Mouse (Mus musculus): ENCODE measurements at regions not wholly inside any gene's neighbourhood (a gene's known extent, or its start where the extent isn't known, plus 50 kb on each side); places are given as distances from the start of the nearest gene placed in this dataset.
A peak's percentile ranks its signal among the peaks of the same experiment; 100 is the strongest.

DNA sequence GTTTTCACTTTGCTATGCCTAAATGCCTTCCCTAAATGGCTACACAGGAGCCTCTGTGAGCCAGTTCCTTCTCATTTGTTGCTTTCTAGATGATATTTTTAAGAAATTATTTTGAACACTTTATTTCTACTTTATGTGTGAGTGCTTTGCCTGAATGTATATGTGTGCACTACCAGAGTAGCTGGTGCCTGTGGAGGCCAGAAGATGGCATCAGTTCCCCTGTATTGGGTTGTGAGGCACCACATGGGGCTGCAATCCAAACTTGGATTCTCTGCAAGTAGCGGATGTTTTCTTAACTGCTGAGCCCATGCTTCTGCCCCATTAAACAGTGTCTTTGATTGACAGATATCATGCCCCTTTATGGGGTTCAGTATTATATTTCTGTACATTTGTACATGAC, 103.7 kb downstream of the Lyplal1 start:
- Histone ChIP-seq H3K4me2 (replicated peaks; ENCODE audit: low read depth) (no peak overlapping the region), H3K9ac (ENCODE audit: low read depth, low read length) (no peak overlapping the region), H3K4me3 (ENCODE audit: low read depth, low read length) (no peak overlapping the region), H3K27ac (ENCODE audit: low read depth, low read length) (no peak overlapping the region), H3K36me3 (ENCODE audit: control insufficient read depth, insufficient read depth) (no peaks in the 10 kb centered on the region), H3K4me1 (replicated peaks; ENCODE audit: control insufficient read depth, insufficient read depth, low read length) (no peaks in the 10 kb centered on the region), H3K9me3 (ENCODE audit: control insufficient read depth) (no peaks in the 10 kb centered on the region), H3K27me3 (replicated peaks; ENCODE audit: control insufficient read depth, insufficient read depth, low read length) (no peaks in the 10 kb centered on the region)
- TF ChIP-seq CTCF (IDR thresholded peaks at IDR 0.05; ENCODE audit: low read depth): peak; percentile 40
- 88% methylated on average over 1 of the region's 1 CpGs for WGBS
- ATAC-seq: no peak

DNA sequence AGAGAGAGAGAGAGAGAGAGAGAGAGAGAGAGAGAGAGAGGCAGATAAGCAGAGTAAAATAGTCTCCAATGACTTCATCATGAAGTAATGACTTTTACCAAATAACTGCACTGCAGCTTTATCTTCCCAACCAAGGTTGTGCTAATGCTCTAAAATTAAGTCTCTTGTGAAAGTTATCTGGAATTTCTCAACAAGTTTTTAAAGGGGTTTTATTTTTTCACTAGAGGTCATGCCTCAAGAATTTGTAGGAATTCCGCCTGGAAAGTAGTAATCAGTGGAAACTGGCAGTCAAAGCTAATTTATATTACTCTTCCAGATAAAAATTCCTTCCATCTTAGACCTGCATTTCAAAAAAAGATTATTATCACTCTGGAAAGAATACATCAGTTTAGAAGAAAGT, 102.9 kb downstream of the Lyplal1 start:
- Histone ChIP-seq H3K9ac (ENCODE audit: low read depth, low read length) (no peak overlapping the region), H3K9me3 (ENCODE audit: control insufficient read depth) (no peaks in the 10 kb centered on the region)
- WGBS: 50% methylated on average over 1 of the region's 1 CpGs

DNA sequence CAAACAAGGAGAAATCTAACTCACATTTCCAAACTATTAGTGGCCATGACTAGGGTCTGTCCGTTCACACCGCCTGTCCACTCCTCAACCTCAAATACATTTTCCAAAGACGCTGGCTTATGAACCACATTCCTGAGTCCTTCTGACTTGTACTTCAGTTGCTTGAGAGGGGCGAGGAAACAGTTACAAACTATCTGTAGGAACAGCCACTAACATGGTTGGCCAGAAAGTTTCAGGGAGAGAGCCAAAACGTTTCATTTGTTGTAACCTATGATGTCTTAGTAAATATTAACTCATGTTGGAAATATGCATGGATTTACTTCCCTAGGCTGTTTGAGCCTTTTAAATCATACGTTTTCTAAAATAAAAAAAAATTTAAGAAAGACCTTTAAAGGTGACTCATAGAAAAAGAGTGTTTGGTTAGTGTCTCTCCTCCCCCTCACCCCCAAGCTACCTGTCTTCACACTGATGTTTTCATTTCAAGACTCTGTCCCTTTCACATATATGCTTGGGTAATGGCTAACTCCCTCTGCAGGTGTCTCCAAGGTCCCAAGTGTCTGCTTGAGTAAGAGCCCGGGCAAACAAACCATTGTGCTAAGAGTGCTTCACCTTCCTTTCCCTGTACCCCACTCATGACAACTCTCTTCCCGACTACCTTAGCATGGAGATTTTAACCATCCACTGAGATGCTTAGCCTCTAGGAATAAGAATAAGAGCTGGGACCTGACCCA, 101.1 kb downstream of the Lyplal1 start:
- H3K36me3 ChIP-seq (ENCODE audit: control insufficient read depth, insufficient read depth): no peaks in the 10 kb centered on the region

More for the DNA sequence above, 102.9 kb downstream of the Lyplal1 start:
- no peak for ATAC-seq
- no peaks in the 10 kb centered on the region for H3K27me3 ChIP-seq (replicated peaks; ENCODE audit: control insufficient read depth, insufficient read depth, low read length)
- no peak overlapping the region for H3K27ac ChIP-seq (ENCODE audit: low read depth, low read length)
- no peaks in the 10 kb centered on the region for H3K36me3 ChIP-seq (ENCODE audit: control insufficient read depth, insufficient read depth)
- no peak for TF ChIP-seq CTCF (IDR thresholded peaks at IDR 0.05; ENCODE audit: low read depth)
- no peak overlapping the region for H3K4me2 ChIP-seq (replicated peaks; ENCODE audit: low read depth)
- H3K4me1 ChIP-seq (replicated peaks; ENCODE audit: control insufficient read depth, insufficient read depth, low read length): no peaks in the 10 kb centered on the region
- H3K4me3 ChIP-seq (ENCODE audit: low read depth, low read length): no peak overlapping the region

DNA sequence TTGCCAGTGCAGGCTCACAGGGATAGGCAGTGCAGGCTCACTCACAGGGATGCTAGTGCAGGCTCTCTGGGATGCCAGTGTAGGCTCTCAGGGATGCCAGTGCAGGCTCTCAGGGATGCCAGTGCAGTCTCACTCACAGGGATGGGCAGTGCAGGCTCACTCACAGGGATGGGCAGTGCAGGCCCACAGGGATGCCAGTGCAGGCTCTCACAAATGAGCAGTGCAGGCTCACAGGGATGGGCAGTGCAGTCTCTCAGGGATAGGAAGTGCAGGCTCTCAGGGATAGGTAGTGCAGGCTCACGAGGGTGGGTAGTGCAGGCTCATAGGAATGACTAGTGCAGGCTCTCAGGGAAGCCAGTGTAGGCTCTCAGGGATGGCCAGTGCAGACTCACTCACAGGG, 99.6 kb downstream of the Lyplal1 start:
- H3K9me3 ChIP-seq (ENCODE audit: control insufficient read depth): no peaks in the 10 kb centered on the region
- no peak overlapping the region for H3K27ac ChIP-seq (ENCODE audit: low read depth, low read length)
- no peaks in the 10 kb centered on the region for H3K27me3 ChIP-seq (replicated peaks; ENCODE audit: control insufficient read depth, insufficient read depth, low read length)
- no peak for ATAC-seq
- no peaks in the 10 kb centered on the region for H3K4me1 ChIP-seq (replicated peaks; ENCODE audit: control insufficient read depth, insufficient read depth, low read length)
- no peak overlapping the region for H3K9ac ChIP-seq (ENCODE audit: low read depth, low read length)
- H3K4me2 ChIP-seq (replicated peaks; ENCODE audit: low read depth): no peak overlapping the region
- no peaks in the 10 kb centered on the region for H3K36me3 ChIP-seq (ENCODE audit: control insufficient read depth, insufficient read depth)
- no peak for TF ChIP-seq CTCF (IDR thresholded peaks at IDR 0.05; ENCODE audit: low read depth)
- 56% methylated on average over 1 of the region's 1 CpGs for WGBS
- H3K4me3 ChIP-seq (ENCODE audit: low read depth, low read length): no peak overlapping the region

More for the DNA sequence above, 101.1 kb downstream of the Lyplal1 start:
- no peaks in the 10 kb centered on the region for H3K27me3 ChIP-seq (replicated peaks; ENCODE audit: control insufficient read depth, insufficient read depth, low read length)
- 65% methylated on average over 8 of the region's 8 CpGs for WGBS
- no peak for ATAC-seq
- no peak for TF ChIP-seq CTCF (IDR thresholded peaks at IDR 0.05; ENCODE audit: low read depth)
- no peak overlapping the region for H3K27ac ChIP-seq (ENCODE audit: low read depth, low read length)
- H3K9me3 ChIP-seq (ENCODE audit: control insufficient read depth): no peaks in the 10 kb centered on the region
- H3K4me2 ChIP-seq (replicated peaks; ENCODE audit: low read depth): no peak overlapping the region
- no peak overlapping the region for H3K4me3 ChIP-seq (ENCODE audit: low read depth, low read length)
- no peaks in the 10 kb centered on the region for H3K4me1 ChIP-seq (replicated peaks; ENCODE audit: control insufficient read depth, insufficient read depth, low read length)
- no peak overlapping the region for H3K9ac ChIP-seq (ENCODE audit: low read depth, low read length)

DNA sequence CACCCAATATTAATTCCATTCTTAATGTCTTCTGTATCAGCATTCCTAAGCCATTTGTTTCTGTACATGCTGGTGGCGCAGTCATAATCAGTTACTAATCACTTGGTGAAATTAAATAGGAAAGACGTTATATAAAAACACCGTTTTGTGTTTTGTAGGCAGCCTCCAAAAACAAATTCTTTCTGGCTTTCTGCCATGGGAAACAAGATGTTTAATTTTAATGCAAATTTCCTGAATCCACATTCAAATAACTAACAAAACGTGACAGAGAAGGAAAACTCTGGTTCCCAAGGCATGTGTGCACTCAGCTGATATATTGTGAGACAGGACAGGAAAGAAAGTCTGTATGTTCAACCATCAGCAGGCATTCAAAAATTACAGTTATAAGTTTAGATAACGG, 97.6 kb downstream of the Lyplal1 start:
- Histone ChIP-seq H3K4me3 (ENCODE audit: low read depth, low read length) (no peak overlapping the region), H3K9ac (ENCODE audit: low read depth, low read length) (no peak overlapping the region), H3K9me3 (ENCODE audit: control insufficient read depth) (no peaks in the 10 kb centered on the region), H3K4me1 (replicated peaks; ENCODE audit: control insufficient read depth, insufficient read depth, low read length) (no peaks in the 10 kb centered on the region), H3K36me3 (ENCODE audit: control insufficient read depth, insufficient read depth) (no peaks in the 10 kb centered on the region), H3K4me2 (replicated peaks; ENCODE audit: low read depth) (no peak overlapping the region), H3K27me3 (replicated peaks; ENCODE audit: control insufficient read depth, insufficient read depth, low read length) (no peaks in the 10 kb centered on the region), H3K27ac (ENCODE audit: low read depth, low read length) (no peak overlapping the region)
- no peak for ATAC-seq
- no peak for TF ChIP-seq CTCF (IDR thresholded peaks at IDR 0.05; ENCODE audit: low read depth)
- WGBS: 85% methylated on average over 5 of the region's 5 CpGs

DNA sequence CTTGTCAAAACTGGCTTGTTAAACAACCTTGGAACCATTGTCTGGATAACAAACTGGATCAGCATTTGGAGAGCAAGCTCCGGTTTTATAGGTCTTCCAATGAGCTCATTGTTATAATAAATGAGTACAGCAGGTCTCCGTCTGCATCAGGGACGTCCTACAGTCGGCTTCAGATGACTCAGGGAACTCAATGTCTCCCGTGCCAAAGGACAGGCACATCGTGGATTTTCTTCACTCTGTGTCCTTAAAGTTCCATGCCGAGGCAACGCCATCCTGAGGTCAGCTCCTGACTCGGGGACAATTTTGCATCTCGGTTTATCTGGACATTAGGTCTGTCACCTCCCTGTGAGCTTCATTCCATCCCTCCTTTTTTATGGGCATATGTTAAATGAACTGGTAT, 85.2 kb downstream of the Lyplal1 start:
- Histone ChIP-seq H3K9me3 (ENCODE audit: control insufficient read depth) (no peaks in the 10 kb centered on the region), H3K9ac (ENCODE audit: low read depth, low read length) (no peak overlapping the region), H3K4me1 (replicated peaks; ENCODE audit: control insufficient read depth, insufficient read depth, low read length) (no peaks in the 10 kb centered on the region), H3K4me2 (replicated peaks; ENCODE audit: low read depth) (no peak overlapping the region), H3K4me3 (ENCODE audit: low read depth, low read length) (no peak overlapping the region), H3K27me3 (replicated peaks; ENCODE audit: control insufficient read depth, insufficient read depth, low read length) (no peaks in the 10 kb centered on the region), H3K36me3 (ENCODE audit: control insufficient read depth, insufficient read depth) (no peaks in the 10 kb centered on the region), H3K27ac (ENCODE audit: low read depth, low read length) (no peak overlapping the region)
- ATAC-seq: no peak
- TF ChIP-seq CTCF (IDR thresholded peaks at IDR 0.05; ENCODE audit: low read depth): no peak
- WGBS: 62% methylated on average over 10 of the region's 10 CpGs

Data from intestine, postnatal 0 days (tissue).